Mouse (Mus musculus) left cerebral cortex, adult 18-20 months (tissue): ENCODE data around the gene Pld3. TPM values are rescaled to one million over a fixed set of nuclear protein-coding genes. Genes with fewer than 3 reads are reported as not detected.

ENCODE experiments used
- DNase-seq, 2 experiments: peaks; one replicate each; pipeline ENCODE4 v3.0.0; 2021 to 2022; ENCODE audit warnings: low spot score in 2 of 2, mixed read lengths in 1 of 2
- total RNA-seq, 2 experiments: library from RNA; stranded (reverse); gene quantifications; 2 replicates each; pipeline ENCODE4 v1.2.3; 2021

The Pld3 gene
- total RNA-seq, 2 experiments from 2014 or later = 750 TPM

DNA sequence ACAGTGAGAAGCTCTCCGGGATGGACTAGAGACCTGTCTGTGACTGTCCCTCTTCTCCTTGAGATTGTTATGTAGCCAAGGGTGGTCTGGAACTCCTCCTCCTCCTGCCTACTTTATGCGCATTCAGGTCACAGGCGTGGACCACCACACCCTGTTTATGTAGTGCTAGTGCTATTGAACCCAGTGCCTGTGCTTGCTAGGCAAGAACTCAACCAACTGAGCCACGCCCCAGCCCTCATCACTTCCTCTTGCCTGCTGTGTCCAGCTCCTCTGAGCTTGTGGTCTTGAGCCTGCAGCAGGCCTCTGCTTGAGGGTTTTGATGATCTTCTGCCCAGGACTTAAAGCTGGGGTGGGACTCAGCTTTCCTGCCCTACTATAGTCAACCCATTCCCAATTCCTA is 19.1 kb upstream of the Pld3 start:
- DNase-seq = no peak

DNA sequence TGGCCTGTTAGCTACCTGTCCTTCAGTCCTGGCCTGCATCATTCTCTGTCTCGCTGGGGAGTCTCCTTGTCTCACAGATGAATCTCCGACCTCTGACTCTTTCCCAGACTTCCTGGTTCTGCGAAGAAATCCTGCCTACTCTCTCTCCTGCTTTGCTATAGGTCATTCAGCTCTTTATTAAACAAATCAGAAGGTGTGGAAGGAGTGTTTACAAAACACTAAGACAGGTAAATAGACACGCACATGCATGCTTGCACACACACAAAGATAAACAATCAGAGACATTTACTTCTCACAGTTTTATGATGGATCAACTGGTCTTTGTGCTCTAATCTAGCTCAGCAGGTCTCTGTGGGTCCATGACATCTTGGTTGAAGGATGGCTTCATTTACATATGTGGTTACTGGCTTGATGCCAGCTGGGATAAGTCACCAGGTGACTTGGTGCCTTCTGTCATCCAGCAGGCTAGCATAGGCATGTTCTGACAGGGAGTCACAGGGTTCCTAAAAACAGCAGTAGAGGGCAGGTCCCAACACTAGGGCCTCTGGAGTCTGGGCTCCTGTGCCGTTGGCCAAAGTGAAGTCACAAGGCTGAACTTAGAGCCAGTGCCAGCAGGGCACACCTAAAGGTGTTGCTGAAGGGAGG is 16.7 kb upstream of the Pld3 start:
- DNase-seq = no peak

DNA sequence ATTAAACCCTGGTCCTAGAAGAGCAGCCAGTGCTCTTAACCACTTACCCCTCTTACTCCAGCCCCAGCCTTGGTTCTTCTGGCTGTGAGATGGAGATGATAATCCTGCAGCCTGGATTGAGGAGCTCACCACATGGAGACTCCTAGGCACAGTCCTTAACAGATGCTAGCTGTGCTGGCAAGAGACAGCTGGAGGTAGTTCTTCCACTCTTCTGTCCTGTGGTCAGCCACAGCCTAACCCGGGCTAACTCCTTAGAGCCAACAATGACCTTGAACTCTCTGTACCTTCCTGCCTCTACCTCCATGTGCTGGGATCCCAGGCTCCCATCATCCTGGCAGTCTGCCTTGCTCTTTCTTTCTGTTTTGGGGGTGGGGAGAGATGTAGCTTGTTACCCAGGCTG is 8.0 kb upstream of the Pld3 start:
- no peak for DNase-seq

DNA sequence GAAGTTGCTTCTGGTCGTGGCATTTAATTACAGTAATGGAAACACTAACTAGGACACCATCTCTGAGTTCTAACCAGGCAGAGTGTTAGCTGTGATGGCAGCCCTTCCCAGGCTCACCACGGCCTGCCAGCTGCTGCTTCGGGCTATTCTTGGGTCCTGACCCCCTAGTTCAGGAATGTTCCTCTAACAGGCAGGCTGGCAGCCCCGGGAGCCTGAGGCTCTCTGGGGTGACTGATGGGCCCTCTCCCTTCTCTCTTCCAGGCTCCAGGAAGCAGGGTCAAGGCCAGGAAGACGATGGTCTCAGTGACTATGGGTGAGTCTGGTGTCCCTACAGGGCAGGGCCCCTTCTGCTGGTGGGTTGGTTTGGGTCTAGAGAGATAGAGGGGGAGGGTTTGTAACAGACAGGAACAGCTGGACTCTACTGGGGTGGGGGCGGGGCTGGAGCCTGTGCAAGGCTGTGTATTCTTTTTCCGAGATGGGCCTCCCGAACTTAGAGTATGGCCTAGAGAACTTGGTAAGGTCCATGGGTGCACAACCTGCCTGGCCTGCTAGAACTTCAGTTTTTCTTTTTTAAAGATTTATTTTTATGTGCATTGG is 7.4 kb upstream of the Pld3 start:
- no peak for DNase-seq

DNA sequence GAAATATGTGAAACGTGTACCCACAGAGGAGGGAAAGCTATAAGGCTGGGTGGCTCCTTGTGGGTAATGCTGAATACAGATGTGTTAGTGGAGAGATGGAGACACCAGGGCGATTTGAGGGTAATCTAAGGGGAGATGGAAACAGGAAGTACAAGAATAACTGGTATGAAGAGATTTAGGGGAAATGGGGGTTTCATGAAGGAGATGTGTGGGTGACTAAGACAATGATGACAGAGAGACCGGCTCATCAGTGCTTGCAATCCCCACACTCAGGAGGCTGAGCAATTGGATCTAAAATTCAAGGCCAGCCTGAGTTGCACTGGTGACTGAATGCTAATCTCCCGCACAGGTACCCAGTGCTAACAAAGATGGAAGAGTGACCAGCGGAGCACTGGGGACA is 948 bp downstream of the Pld3 start:
- DNase-seq = no peak

DNA sequence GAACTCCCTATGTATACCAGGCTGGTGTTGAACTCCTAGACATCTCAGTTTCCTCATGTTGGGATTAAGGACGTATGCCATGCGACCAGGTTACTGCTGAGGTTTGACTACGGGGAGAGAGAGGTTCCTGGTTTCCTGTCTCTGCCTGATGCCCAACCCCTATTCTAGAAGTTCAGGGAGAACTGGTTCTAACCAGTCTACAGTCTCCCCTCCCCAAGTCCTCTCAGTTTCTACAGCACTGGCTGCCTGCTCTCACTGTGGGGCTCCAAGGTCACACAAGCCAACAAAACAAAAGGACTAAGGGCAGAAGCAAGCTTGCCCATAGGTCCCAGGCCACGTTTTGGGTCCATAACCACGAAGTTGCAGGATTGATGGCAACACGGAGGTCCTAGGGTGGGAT is 3.4 kb downstream of the Pld3 start:
- no peak for DNase-seq

DNA sequence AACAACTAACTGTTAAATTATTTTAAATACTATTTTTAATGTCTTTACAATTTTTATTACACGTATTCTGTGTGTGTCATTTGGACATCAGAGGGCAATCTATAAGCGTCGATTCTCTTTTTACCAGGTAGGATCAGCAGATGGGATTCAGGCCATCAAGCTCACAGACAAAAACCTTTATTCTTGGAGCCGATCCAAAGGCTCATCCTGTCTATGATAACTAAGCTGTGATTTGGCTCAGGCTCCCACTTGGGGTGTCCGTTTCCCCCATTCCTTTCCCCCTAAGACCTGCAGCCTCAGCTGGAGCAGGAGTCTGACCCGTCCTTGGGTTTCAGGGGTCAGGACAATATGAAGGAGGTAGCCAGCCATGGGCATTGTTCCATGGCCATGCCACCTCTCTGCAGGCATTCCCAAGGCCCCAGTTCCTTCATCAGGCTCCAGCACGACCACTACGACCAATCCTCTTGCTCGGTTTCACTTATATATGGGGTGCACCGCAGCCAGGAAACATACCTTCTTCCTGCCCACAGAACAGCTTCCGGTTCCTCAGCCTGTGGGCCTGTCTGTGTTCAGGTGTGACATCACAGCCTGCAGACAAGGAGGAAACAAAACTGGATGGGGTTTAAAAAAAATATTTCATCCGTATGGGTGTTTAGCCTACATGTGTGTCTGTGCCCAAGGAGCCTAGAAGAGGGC is 8.2 kb downstream of the Pld3 start:
- DNase-seq = no peak

DNA sequence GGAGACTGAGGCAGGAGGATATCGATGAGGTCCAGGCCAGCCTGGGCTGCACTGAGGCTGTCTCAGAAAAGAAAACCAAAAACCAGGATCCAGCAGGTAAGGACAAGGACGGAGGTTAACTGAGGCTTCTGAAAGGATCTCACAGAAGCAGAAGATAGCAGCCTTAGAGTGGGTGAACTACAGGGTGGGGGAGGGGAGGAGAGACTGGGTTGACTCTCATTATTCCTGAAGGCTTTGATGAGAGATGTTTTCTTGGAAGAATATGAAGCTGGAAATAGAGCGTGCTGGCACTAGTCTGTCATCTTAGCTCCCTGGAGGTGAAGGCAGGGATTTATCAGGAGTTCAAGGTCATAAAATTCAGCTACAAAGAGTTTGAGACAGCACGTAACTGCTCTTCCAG is 9.2 kb downstream of the Pld3 start:
- DNase-seq = no peak

DNA sequence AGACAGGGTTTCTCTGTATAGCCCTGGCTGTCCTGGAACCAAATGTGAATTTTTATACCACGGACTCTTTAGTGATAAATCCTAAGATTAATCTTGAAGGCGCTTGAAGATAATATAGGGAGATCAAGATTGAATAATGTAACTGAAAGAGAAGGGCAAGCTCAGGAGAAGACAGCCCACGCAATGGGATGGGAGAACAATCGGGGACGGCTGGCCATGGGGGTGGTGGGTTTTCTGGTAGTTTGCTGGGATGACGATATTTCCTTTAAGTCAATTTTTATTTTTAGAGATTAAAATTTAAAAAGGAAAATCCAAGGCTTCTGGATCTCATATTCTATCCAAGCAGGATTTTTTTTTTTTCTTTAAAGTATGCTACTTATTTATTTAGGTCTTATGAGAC is 10.0 kb downstream of the Pld3 start:
- DNase-seq = no peak

DNA sequence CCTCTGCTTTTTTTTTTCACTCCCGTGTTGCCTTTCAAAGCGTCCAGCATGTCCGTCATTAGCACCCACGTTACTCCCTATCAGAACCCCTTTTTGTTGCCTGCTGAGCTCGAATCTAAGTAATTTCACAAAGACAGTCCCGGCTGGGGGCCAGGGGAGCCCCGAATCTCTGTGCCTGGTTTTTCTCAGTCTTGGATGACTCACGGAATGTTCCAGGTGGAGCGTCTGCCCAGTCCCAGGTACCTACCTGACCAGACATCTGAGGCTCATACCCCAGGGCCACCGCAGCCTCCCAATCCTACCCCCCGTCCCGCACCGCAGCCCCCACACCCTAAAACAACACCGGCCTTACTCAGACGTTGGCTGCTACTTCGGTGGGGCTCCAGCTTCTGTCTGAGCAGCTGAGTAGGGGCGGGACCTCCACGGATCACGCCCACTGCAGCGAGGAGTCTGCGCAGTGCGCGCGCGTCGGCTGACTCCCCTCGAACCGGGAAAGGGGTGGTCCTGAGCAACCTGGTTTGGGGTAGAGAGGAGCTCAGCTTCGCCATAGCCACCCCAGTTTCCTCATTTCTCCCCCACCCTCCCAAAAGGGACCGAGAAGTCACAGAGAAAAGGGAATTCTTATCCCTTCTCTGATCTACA is 10.5 kb downstream of the Pld3 start:
- DNase-seq = peak; percentile 90 to 91

DNA sequence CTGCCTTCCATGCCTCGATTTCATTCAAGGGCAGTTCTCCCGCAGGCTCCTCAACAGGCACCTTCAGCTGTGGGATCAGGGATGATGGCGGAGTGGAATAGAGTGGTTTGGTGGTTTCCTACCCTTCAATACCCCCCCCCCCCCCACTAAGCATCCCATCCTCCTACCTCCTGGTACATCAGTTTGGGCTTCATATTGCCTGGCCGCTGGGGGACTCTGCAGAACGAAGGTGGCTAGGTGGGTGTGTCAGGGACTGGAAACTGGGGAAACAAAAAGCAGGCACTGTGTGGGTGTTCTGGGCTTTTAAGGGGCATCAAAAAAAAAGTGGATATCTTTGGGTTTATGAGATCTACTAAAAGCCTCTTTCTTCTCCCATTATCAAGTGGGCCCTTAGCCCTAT is 11.1 kb downstream of the Pld3 start:
- no peak for DNase-seq

DNA sequence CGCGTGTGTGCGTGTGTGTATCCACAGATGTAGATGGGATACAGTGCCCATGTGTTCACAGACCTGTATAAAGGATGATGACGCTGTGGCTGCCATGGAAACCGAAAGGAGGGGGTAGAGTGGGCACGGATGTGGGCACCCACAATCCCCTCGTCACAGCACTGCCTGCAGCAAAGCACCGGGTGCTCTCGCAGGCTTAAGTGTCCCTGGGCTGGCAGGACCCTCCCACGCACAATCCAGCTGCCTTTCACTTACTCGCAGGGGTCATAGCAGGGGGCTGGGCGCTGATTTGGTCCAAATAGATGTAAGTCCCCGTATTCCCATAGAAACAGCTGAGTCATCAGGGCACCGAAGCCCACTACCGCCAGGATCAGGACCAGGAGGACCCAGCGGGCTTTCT is 11.6 kb downstream of the Pld3 start:
- DNase-seq = peak; percentile 90 to 91

DNA sequence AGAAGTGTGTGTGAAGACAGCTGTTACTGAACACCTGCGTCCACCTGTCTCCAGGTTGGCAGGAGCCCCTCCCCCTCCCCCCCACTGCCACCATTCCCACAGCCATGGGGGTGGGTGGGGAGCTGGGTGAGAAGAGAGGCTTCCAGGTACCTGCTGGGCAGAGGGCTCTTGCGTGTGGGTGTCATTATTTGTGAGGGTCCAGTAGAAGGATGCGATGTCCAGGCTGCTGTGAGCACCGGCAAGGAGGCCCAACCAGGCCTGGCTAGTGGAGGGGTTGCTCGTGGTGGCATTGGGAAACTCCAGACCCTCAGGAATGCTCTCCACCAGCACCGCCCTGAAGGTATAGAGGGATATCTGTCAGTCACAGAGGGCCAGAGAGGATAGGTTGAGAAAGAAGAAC is 12.1 kb downstream of the Pld3 start:
- no peak for DNase-seq

DNA sequence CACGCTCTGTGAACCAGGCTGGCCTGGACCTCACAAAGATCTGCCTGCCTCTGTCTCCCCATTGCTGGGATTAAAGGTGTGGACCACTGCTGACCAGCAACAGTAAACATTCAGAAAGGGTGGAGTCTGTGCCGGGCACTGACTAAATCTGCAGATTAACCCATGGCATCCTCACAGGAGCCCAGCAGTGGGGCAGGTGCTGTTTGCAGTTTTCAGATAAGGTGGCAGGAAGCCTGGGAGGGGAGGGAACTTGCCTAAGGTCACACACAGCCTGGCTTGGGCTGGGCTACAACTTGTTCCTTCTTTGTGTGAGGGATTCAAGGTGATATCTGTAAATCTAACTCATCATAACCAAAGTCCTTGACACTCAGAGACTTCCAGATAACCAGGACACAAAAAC is 12.5 kb downstream of the Pld3 start:
- no peak for DNase-seq

DNA sequence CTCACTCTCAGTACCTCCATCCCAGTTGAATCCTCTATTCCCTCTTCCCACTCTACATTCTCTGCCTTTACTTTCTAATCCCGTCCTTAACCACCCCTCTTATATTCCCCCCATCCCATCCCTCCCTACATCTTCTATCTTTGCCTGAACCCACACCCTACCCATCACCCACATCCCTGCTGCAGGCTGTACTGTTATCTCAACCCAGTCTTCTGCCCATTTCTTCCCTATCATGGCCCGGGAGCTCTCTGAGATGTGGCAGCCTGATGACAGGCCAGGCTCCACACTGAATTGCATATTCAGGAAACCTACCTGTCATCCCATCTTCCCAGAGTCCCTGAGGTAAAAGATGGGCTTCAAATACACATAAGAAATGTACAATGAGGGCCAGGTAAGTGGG is 14.2 kb downstream of the Pld3 start:
- no peak for DNase-seq

DNA sequence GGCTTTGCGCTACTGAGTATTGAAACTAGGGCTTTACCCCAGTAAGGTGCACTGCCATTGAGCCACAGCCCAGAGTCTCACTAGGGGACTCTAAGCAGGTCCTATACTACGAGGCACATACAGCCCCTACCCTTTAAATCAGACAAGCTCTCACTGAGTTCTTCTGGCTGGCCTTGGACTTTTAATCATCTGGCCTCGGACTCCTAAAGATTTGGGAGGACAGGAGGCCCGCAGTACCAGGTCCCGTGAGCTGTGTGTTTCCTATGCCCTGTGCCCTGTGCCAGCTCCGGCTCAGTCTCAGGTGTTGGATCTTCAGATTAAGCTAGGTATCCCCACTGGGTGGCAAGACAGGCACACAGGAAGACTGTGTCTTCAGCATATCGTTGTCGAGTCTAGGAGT is 15.0 kb downstream of the Pld3 start:
- DNase-seq = no peak

DNA sequence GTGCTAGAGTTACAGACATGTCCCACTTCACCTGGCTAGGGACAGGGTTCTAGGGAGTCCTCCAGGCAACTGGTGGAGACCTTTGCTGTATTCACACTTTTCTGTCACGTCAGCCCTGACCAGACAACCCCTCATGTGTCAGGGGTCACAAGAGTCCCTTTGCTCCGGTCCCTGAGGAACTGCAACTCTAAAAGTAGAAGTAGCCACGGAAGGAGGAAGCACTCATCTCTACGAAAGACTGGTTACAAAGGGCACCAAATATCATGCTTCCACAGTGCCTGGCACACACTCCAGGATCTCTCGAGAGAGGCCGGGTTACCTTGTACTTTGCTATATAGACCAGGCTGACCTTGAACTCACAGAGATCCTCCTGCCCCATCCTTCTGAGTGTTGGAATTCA is 16.4 kb downstream of the Pld3 start:
- DNase-seq = no peak

DNA sequence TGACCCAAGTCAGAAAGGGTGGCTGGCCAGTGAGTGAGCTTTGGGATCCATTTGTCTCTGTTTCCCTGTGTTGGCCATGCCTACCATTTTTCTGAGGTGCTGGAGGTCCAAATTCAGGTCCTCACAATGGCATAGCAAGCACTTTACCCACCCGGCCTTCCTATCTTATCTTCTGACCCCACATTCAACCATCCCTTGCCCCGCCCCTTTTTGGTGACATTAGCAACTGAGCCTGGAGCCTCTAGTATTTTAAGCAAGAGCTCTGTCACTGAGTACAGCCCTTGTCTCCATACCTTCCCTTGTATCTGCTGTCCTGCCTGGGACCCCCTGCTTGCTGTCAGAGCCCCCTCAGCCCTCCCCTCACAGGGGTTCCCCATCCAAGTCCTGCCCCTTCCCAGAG is 17.6 kb downstream of the Pld3 start:
- no peak for DNase-seq

DNA sequence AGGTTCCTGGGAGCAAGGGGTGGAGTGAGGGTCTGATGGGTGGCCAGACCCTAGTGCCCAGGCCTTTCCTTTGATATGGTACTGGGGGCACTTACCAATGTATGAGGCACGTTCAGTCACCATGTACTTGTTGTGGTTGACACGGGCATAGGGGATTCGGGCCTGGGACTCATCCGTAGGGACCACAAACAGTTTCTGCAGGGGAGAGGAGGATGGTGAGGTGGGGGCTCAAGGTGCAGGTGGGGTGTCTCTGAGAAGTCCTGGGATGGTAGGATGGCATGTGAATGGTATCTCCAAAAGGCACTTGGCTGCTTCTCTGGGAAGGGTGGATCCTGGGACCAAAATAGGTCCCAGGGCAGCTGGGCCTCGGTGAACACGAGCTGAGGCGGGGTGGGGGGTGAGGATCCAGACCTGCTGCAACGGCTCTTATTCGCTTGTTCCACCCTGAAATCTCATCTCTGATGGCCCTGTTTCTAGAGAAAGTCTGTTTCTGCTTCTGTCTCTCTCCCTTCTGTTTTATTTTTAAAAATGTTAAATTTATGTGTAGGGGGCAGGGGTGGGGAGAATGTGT is 20.5 kb downstream of the Pld3 start:
- DNase-seq = no peak

DNA sequence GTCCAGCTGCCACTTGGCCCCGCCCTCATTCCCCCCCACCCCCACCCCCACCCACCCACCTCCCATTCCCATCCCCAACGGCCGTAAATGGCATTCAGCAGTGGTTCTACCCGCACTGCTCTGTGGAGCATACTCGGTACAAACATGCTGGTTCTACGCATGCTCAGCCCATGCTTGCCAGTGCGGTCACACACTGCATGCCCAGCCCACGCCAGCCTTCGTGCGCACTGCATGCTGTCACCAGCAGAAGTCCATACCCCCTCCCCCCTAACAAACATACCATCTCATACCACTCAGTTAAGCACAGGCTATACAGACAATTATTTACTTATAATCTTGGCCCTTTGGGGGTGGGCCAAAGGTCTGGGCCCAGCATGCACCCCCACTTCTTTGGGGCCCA is 21.3 kb downstream of the Pld3 start:
- no peak for DNase-seq

DNA sequence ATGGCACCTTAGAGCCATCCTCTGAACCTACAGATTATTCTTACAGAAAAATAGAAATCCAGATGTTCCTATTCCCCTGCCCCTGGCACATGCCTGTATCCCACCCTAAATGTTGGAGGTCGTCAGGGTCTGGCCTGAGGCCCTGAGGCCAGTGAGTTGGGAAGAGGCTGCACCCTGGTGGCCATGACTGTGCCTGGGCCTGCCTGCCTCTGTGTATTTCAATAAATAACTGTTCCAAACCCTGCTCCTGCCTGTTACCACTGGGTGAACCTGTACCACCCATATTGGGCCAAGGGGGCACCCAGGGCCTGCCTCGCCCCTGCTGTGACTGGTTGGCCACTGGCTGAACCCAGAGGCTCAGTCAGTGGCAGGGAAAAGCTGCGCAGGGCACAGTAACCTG is 22.1 kb downstream of the Pld3 start:
- no peak for DNase-seq

DNA sequence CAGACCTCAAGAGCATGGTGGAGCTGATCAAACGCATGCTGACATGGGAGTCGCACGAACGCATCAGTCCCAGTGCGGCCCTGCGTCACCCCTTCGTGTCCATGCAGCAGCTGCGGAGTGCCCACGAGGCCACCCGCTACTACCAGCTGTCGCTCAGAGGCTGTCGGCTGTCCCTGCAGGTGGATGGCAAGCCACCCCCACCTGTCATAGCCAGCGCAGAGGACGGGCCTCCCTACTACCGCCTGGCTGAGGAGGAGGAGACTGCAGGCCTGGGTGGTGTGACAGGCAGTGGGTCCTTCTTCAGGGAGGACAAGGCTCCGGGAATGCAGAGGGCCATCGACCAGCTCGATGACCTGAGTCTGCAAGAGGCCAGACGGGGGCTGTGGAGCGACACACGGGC is 23.9 kb downstream of the Pld3 start:
- DNase-seq = no peak
